In genomic region chr1:118716225-118716624, GRCm38 (mm10) we compare ENCODE assay signal across 23 mouse cellular contexts.
"Had no signal": no experiment of that assay in that cellular context is flagged by ENCODE, and none has a peak within 500 bp of the region (broad histone marks: within the 10 kb centered on the region; RNA-seq: fewer than 3 reads in every experiment).

No protein-coding gene starts in this region.

- H3K4me3 ChIP-seq: limb, embryonic 10.5 days; limb, embryonic 13.5 days; liver, embryonic 12.5 days; liver, embryonic 15.5 days; lung, embryonic 15.5 days; midbrain, embryonic 12.5 days; midbrain, embryonic 15.5 days; neural tube, embryonic 12.5 days; neural tube, embryonic 15.5 days; stomach, embryonic 15.5 days had no signal

- H3K4me2 ChIP-seq: limb, embryonic 13.5 days; liver, embryonic 12.5 days; liver, embryonic 15.5 days; lung, embryonic 15.5 days; midbrain, embryonic 12.5 days; midbrain, embryonic 15.5 days; neural tube, embryonic 12.5 days; neural tube, embryonic 15.5 days; stomach, embryonic 15.5 days had no signal

- ATAC-seq: intestine, postnatal 0 days; liver, embryonic 12.5 days; midbrain, embryonic 15.5 days had no signal

- H3K9me3 ChIP-seq: limb, embryonic 10.5 days; limb, embryonic 13.5 days; liver, embryonic 12.5 days; liver, embryonic 15.5 days; lung, embryonic 15.5 days; midbrain, embryonic 12.5 days; midbrain, embryonic 15.5 days; neural tube, embryonic 12.5 days; neural tube, embryonic 15.5 days; stomach, embryonic 15.5 days had no signal

- H3K27me3 ChIP-seq: limb, embryonic 13.5 days; liver, embryonic 12.5 days; liver, embryonic 15.5 days; lung, embryonic 15.5 days; midbrain, embryonic 12.5 days; midbrain, embryonic 15.5 days; neural tube, embryonic 12.5 days; neural tube, embryonic 15.5 days; stomach, embryonic 15.5 days had no signal

- DNase-seq: kidney, adult 2 months; kidney, postnatal 25 days; liver; lung, adult 18-20 months; lung, postnatal 10 days; lung, postnatal 4 days; retina, postnatal 1 day; right cerebral cortex, postnatal 25 days; spleen, adult 18-20 months; thymus, adult 18-20 months; thymus, postnatal 4 days had no signal

- H3K36me3 ChIP-seq: limb, embryonic 10.5 days; limb, embryonic 13.5 days; liver, embryonic 12.5 days; liver, embryonic 15.5 days; lung, embryonic 15.5 days; midbrain, embryonic 12.5 days; midbrain, embryonic 15.5 days; neural tube, embryonic 12.5 days; neural tube, embryonic 15.5 days; stomach, embryonic 15.5 days had no signal

- H3K4me1 ChIP-seq: limb, embryonic 10.5 days; liver, embryonic 12.5 days; liver, embryonic 15.5 days; lung, embryonic 15.5 days; midbrain, embryonic 12.5 days; midbrain, embryonic 15.5 days; neural tube, embryonic 12.5 days; neural tube, embryonic 15.5 days; stomach, embryonic 15.5 days had no signal

- H3K9ac ChIP-seq: limb, embryonic 13.5 days; liver, embryonic 12.5 days; liver, embryonic 15.5 days; lung, embryonic 15.5 days; midbrain, embryonic 12.5 days; midbrain, embryonic 15.5 days; neural tube, embryonic 12.5 days; neural tube, embryonic 15.5 days; stomach, embryonic 15.5 days had no signal

- H3K27ac ChIP-seq: kidney, postnatal 0 days; limb, embryonic 10.5 days; limb, embryonic 13.5 days; liver, embryonic 12.5 days; liver, embryonic 15.5 days; lung, embryonic 15.5 days; midbrain, embryonic 12.5 days; midbrain, embryonic 15.5 days; neural tube, embryonic 12.5 days; neural tube, embryonic 15.5 days; stomach, embryonic 15.5 days had no signal
